Mouse (Mus musculus): ENCODE results near the gene Wdr90. TPM values are rescaled to one million over a fixed set of nuclear protein-coding genes. Genes with fewer than 3 reads are reported as not detected.
A peak's percentile ranks its signal among the peaks of the same experiment; 100 is the strongest.

The Wdr90 gene
- polyA plus RNA-seq, 1 experiment from 2014 or later: 1.5 TPM

- Histone ChIP-seq H3K27ac (no peak overlapping the region), H3K79me2 (ENCODE audit: inconsistent target) (no peaks in the 10 kb centered on the region), H3K4me3 (ENCODE audit: inconsistent target) (no peak overlapping the region), H3K36me3 (ENCODE audit: inconsistent target) (no peaks in the 10 kb centered on the region)
- 15% methylated on average over 10 of the region's 10 CpGs for WGBS (ENCODE audit: missing documents)
These were observed 58.3 kb downstream of the Wdr90 start for GRCm38 (mm10) chr17:25802825-25803517.

GRCm38 (mm10) chr17:25801029-25801428 is 60.3 kb downstream of the Wdr90 start:
- Histone ChIP-seq H3K79me2 (ENCODE audit: inconsistent target) (no peaks in the 10 kb centered on the region), H3K36me3 (ENCODE audit: inconsistent target) (no peaks in the 10 kb centered on the region), H3K27ac (no peak overlapping the region), H3K4me3 (ENCODE audit: inconsistent target) (no peak overlapping the region)
- 8% methylated on average over 6 of the region's 6 CpGs for WGBS (ENCODE audit: missing documents)

GRCm38 (mm10) chr17:25796951-25797369 is 64.3 kb downstream of the Wdr90 start, which contains the start of gene Metrn:
Metrn (minus strand) TSS chr17:25797136.
- no peak within 1 kb of the TSS for H3K27ac ChIP-seq
- WGBS (ENCODE audit: missing documents): under 1% methylated on average over 35 of the region's 35 CpGs
- H3K4me3 ChIP-seq (ENCODE audit: inconsistent target): peak within 1 kb of the TSS; percentile 53

GRCm38 (mm10) chr17:25796211-25796771 is 65.0 kb downstream of the Wdr90 start:
- Histone ChIP-seq H3K36me3 (ENCODE audit: inconsistent target) (no peaks in the 10 kb centered on the region), H3K27ac (no peak overlapping the region), H3K79me2 (ENCODE audit: inconsistent target) (peaks cover 7% of the 10 kb centered on the region; the same call in 1 of the 2 replicates), H3K4me3 (ENCODE audit: inconsistent target) (peak overlapping the region; percentile 53)
- WGBS (ENCODE audit: missing documents): 1% methylated on average over 37 of the region's 37 CpGs

More at GRCm38 (mm10) chr17:25796951-25797369, 64.3 kb downstream of the Wdr90 start, which contains the start of gene Metrn:
- Histone ChIP-seq H3K79me2 (ENCODE audit: inconsistent target) (no peaks in the 10 kb centered on the region; the same call in 1 of the 2 replicates), H3K36me3 (ENCODE audit: inconsistent target) (no peaks in the 10 kb centered on the region)

- H3K4me3 ChIP-seq (ENCODE audit: inconsistent target): peak within 1 kb of the TSS; percentile 53
- WGBS (ENCODE audit: missing documents): 77% methylated on average over 6 of the region's 6 CpGs
- H3K27ac ChIP-seq: no peak within 1 kb of the TSS
- peaks cover 13% of the 10 kb centered on the region; the same call in 1 of the 2 replicates for H3K79me2 ChIP-seq (ENCODE audit: inconsistent target)
- no peaks in the 10 kb centered on the region for H3K36me3 ChIP-seq (ENCODE audit: inconsistent target)
These were observed 65.7 kb downstream of the Wdr90 start, which contains the start of gene AC134908.4 for GRCm38 (mm10) chr17:25795609-25796092. AC134908.4 (minus strand) TSS chr17:25795659.

- Histone ChIP-seq H3K79me2 (ENCODE audit: inconsistent target) (peaks cover 15% of the 10 kb centered on the region; the same call in 1 of the 2 replicates), H3K4me3 (ENCODE audit: inconsistent target) (no peak overlapping the region), H3K27ac (no peak overlapping the region), H3K36me3 (ENCODE audit: inconsistent target) (no peaks in the 10 kb centered on the region)
- 97% methylated on average over 14 of the region's 17 CpGs for WGBS (ENCODE audit: missing documents)
These were observed 66.3 kb downstream of the Wdr90 start for GRCm38 (mm10) chr17:25794998-25795397.

Other genes with a start within 250 kb of the Wdr90 start
- gene Gng13, start 144.3 kb downstream of the Wdr90 start, polyA plus RNA-seq (2018): not detected in 3 replicates
- 0.80 to 5.9 TPM (median 1.1 TPM) in 3 replicates for gene Chtf18, start 134.1 kb downstream of the Wdr90 start, polyA plus RNA-seq (2018)
- 5.9 to 11.6 TPM (median 7.3 TPM) in 3 replicates for gene Rpusd1, start 133.8 kb downstream of the Wdr90 start, polyA plus RNA-seq (2018)
- gene Mslnl, start 125.5 kb downstream of the Wdr90 start, polyA plus RNA-seq (2018): not detected in 3 replicates
- gene Msln, start 107.1 kb downstream of the Wdr90 start, polyA plus RNA-seq (2018): not detected in 3 replicates
- 19.4 to 20.9 TPM (median 19.5 TPM) in 3 replicates for gene Narfl, start 87.7 kb downstream of the Wdr90 start, polyA plus RNA-seq (2018)
- gene Haghl, start 75.8 kb downstream of the Wdr90 start, polyA plus RNA-seq (2018): 10.9 to 28.1 TPM (median 26.5 TPM) in 3 replicates
- not detected in 3 replicates for gene Ccdc78, start 74.9 kb downstream of the Wdr90 start, polyA plus RNA-seq (2018)
- gene Fam173a, start 68.6 kb downstream of the Wdr90 start, polyA plus RNA-seq (2018): 12.9 to 59.3 TPM (median 54.8 TPM) in 3 replicates
- not detected in 3 replicates for gene AC134908.4, start 65.8 kb downstream of the Wdr90 start, polyA plus RNA-seq (2018)
- 3.0 to 22.9 TPM (median 8.0 TPM) in 3 replicates for gene Metrn, start 64.4 kb downstream of the Wdr90 start, polyA plus RNA-seq (2018)
- 0.13 to 0.33 TPM (median 0.32 TPM) in 3 replicates for gene Fbxl16, start 52.4 kb downstream of the Wdr90 start, polyA plus RNA-seq (2018)
- gene Wdr24, start 37.9 kb downstream of the Wdr90 start, polyA plus RNA-seq (2018): 8.8 to 13.8 TPM (median 9.0 TPM) in 3 replicates
- gene Jmjd8, start 32.6 kb downstream of the Wdr90 start, polyA plus RNA-seq (2018): 15.2 to 28.3 TPM (median 18.9 TPM) in 3 replicates
- gene Stub1, start 28.1 kb downstream of the Wdr90 start, polyA plus RNA-seq (2018): 74.2 to 109 TPM (median 78.5 TPM) in 3 replicates
- gene Rhbdl1, start 24.2 kb downstream of the Wdr90 start, polyA plus RNA-seq (2018): 0.16 to 0.97 TPM in 2 of 3 replicates, not detected in the other
- gene Gm20683, start 19.7 kb downstream of the Wdr90 start, polyA plus RNA-seq (2018): 0.09 to 1.1 TPM (median 0.43 TPM) in 3 replicates
- gene Rhot2, start 16.6 kb downstream of the Wdr90 start, polyA plus RNA-seq (2018): 20.6 to 24.8 TPM (median 22.4 TPM) in 3 replicates
- gene Mcrip2, start 7.3 kb upstream of the Wdr90 start, polyA plus RNA-seq (2018): 5.6 to 15.2 TPM (median 7.1 TPM) in 3 replicates
- 3.3 to 5.5 TPM (median 5.2 TPM) in 3 replicates for gene Mettl26, start 13.6 kb upstream of the Wdr90 start, polyA plus RNA-seq (2018)
- gene Wfikkn1, start 19.4 kb upstream of the Wdr90 start, polyA plus RNA-seq (2018): 0.13 to 0.32 TPM (median 0.20 TPM) in 3 replicates
- gene Rab40c, start 58.2 kb upstream of the Wdr90 start, polyA plus RNA-seq (2018): 13.7 to 21.8 TPM (median 16.8 TPM) in 3 replicates
- 33.1 to 43.2 TPM (median 35.1 TPM) in 3 replicates for gene Pigq, start 83.4 kb upstream of the Wdr90 start, polyA plus RNA-seq (2018)
- not detected in 3 replicates for gene Nhlrc4, start 83.5 kb upstream of the Wdr90 start, polyA plus RNA-seq (2018)
- not detected in 3 replicates for gene A930017K11Rik, start 91.1 kb upstream of the Wdr90 start, polyA plus RNA-seq (2018)
- gene Capn15, start 124.3 kb upstream of the Wdr90 start, polyA plus RNA-seq (2018): 5.2 to 13.5 TPM (median 5.9 TPM) in 3 replicates
- 5.3 to 7.6 TPM (median 6.3 TPM) in 3 replicates for gene Rab11fip3, start 208.1 kb upstream of the Wdr90 start, polyA plus RNA-seq (2018)
- 19.8 to 24.2 TPM (median 23.4 TPM) in 3 replicates for gene Decr2, start 228.8 kb upstream of the Wdr90 start, polyA plus RNA-seq (2018)
- 16.3 to 30.7 TPM (median 17.2 TPM) in 3 replicates for gene Nme4, start 234.1 kb upstream of the Wdr90 start, polyA plus RNA-seq (2018)